Mouse (Mus musculus) C2C12 (cell line): ENCODE measurements around the gene Dlgap5. TPM values are rescaled to one million over a fixed set of nuclear protein-coding genes. Genes with fewer than 3 reads are reported as not detected.

Experiments used
- H3K27me3 ChIP-seq: one replicate; pipeline ENCODE4 v1.6.1; 2011; ENCODE audit not compliant: control insufficient read depth, insufficient read depth, insufficient read length
- H3K36me3 ChIP-seq: one replicate; pipeline ENCODE4 v1.6.1; 2011; ENCODE audit not compliant: control insufficient read depth, insufficient read depth
- H3K4me3 ChIP-seq: one replicate; pipeline ENCODE4 v1.5.1; 2011; ENCODE audit warnings: mild to moderate bottlenecking, control low read depth; ENCODE audit not compliant: poor library complexity, insufficient read depth, severe bottlenecking
- H3K79me2 ChIP-seq: one replicate; pipeline ENCODE4 v1.6.1; 2011; ENCODE audit not compliant: control insufficient read depth, insufficient read depth
- H3K79me3 ChIP-seq: one replicate; pipeline ENCODE4 v1.6.1; 2011; ENCODE audit warnings: low read depth, control low read depth
- H3ac ChIP-seq: one replicate; pipeline ENCODE3; 2011; ENCODE audit warnings: low read depth; ENCODE audit not compliant: control insufficient read depth, insufficient read length
- CEBPB ChIP-seq: IDR thresholded peaks from one replicate; pipeline ENCODE4 v1.6.1; 2011; ENCODE audit warnings: low read depth, mild to moderate bottlenecking, control low read depth, moderate library complexity
- CTCF ChIP-seq: IDR thresholded peaks from one replicate; pipeline ENCODE4 v1.5.1; 2011; ENCODE audit not compliant: control insufficient read depth, insufficient read depth, insufficient read length
- FOSL1 ChIP-seq: IDR thresholded peaks from one replicate; pipeline ENCODE4 v1.8.0; 2011; ENCODE audit warnings: mild to moderate bottlenecking, low read length; ENCODE audit not compliant: poor library complexity, insufficient read depth, severe bottlenecking
- MAX ChIP-seq: IDR thresholded peaks from one replicate; pipeline ENCODE4 v1.6.1; 2011; ENCODE audit warnings: mild to moderate bottlenecking, control low read depth
- MYOD1 ChIP-seq: IDR thresholded peaks from one replicate; pipeline ENCODE4 v1.6.1; 2011; ENCODE audit warnings: low read depth; ENCODE audit not compliant: control insufficient read depth, insufficient read length
- MYOG ChIP-seq: IDR thresholded peaks from one replicate; pipeline ENCODE4 v1.6.1; 2011; ENCODE audit not compliant: control insufficient read depth, insufficient read length; ENCODE audit errors: extremely low read depth
- USF1 ChIP-seq: IDR thresholded peaks from one replicate; pipeline ENCODE4 v1.6.1; 2011; ENCODE audit warnings: low read depth, mild to moderate bottlenecking, control low read depth, moderate library complexity
- polyA plus RNA-seq: library from polyadenylated mRNA; unstranded; fragments of >200 nt; fragmentation: generic; extraction: Trizol; gene quantifications from one replicate; pipeline ENCODE4 v1.2.1, GENCODE M21; 2012; ENCODE audit warnings: missing spikeins

Dlgap5 gene
- polyA plus RNA-seq, 1 experiment = 34.2 TPM

DNA sequence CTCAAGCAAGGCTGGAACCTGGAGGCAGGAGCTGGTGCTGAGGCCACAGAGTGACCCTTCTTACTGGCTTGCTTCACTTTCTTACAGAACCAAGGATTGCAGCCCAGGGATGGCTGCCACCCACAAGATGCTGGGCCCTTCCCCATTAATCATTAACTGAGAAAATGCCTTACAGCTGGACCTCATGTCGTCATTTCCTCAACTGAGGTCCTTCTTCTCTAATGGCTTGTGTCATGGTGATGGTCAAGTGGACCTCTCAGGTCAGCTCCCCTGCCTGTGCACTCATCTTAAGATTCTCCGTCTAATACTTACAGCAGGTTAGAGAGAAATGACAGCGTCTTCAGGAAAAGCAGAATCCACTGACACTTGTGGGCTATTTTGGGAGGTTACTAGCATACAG, 861 bp downstream of the Dlgap5 start:
- no peak for TF ChIP-seq CEBPB
- no peak for TF ChIP-seq USF1
- no peak for TF ChIP-seq MAX
- no peak for TF ChIP-seq MYOG
- no peak for TF ChIP-seq CTCF
- peaks cover 17% of the 10 kb centered on the region for H3K79me3 ChIP-seq

DNA sequence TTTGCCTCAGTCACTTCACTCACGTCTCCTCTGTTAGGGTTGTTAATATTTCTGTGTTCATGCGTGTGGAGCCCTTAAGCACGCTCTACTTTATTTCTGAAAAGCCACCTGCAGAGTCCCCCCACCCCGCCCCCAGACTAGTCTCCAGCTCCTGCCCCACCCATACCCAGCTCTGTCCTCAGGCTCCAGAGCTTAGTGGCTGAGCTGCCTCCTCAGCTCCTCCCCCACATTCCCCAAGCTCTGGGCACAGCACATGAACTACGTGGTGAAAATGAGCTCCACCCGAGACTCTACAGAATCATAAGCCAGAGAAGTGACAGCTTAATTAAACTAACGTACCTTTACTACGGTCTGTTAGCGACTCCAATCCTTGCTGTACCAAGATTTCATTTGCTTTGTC, 12.2 kb downstream of the Dlgap5 start:
- Histone ChIP-seq H3K36me3 (peaks cover 78% of the 10 kb centered on the region), H3ac (no peak overlapping the region), H3K79me3 (no peaks in the 10 kb centered on the region), H3K27me3 (no peaks in the 10 kb centered on the region), H3K4me3 (no peak overlapping the region), H3K79me2 (no peaks in the 10 kb centered on the region)
- TF ChIP-seq USF1 (no peak), CEBPB (no peak), CTCF (no peak)

More for the DNA sequence above, 861 bp downstream of the Dlgap5 start:
- Histone ChIP-seq H3K79me2 (peaks cover 33% of the 10 kb centered on the region), H3K4me3 (peak overlapping the region; percentile 61), H3K36me3 (peaks cover 43% of the 10 kb centered on the region), H3ac (peak overlapping the region; percentile 35), H3K27me3 (no peaks in the 10 kb centered on the region)

DNA sequence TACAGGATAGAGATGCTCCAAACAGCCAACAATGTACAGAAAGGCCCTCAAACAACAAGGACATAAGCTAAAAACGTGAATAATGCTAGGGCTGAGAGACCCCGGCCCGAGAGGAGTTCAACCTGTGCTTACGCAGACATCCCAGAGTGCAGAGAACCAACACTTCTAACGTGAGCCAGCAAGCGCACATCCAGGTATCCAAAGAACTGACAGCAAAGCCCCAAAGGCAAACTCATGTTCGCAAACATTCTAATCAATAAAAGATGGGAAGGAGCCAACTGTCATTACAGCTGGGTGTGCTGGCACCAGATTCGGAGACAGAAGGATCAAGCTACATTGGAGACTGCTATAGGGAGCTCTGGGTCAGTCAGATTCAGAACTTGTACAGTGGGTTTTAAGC, 15.5 kb downstream of the Dlgap5 start:
- no peaks in the 10 kb centered on the region for H3K27me3 ChIP-seq
- H3K36me3 ChIP-seq = peaks cover 76% of the 10 kb centered on the region
- no peak for TF ChIP-seq MAX
- TF ChIP-seq MYOG = no peak
- TF ChIP-seq CTCF = no peak
- no peak for TF ChIP-seq USF1
- no peak for TF ChIP-seq CEBPB
- TF ChIP-seq FOSL1 = no peak
- TF ChIP-seq MYOD1 = no peak
- H3K79me2 ChIP-seq = no peaks in the 10 kb centered on the region
- H3K4me3 ChIP-seq = no peak overlapping the region
- H3K79me3 ChIP-seq = no peaks in the 10 kb centered on the region
- H3ac ChIP-seq = no peak overlapping the region

DNA sequence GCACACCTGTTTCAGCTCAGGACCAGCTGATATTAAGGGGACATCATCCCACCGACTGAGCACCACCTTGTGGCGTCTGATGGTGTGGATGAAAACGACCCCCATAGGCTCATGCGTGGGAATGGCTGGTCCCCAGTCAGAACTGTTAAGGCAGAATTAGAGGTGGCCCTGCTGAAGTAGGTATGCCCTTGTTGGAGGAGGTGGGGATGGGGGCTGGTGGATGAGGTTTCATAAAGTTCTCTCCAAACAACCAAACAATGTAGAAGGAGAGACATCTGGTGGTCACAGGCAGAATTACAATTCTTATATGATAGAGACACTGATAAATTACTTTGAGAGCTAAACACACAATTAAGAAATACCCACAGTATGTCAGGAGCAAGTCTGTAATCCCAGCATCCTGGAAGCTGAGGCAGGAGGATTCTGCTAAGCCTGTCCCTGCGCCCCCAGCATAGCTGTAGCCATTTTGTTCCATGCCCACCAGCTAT, 22.0 kb downstream of the Dlgap5 start:
- Histone ChIP-seq H3K79me3 (no peaks in the 10 kb centered on the region), H3K36me3 (peaks cover 89% of the 10 kb centered on the region), H3K79me2 (no peaks in the 10 kb centered on the region), H3K4me3 (no peak overlapping the region), H3K27me3 (no peaks in the 10 kb centered on the region), H3ac (no peak overlapping the region)
- no peak for TF ChIP-seq FOSL1
- TF ChIP-seq MYOD1 = no peak
- TF ChIP-seq MAX = no peak
- TF ChIP-seq CTCF = no peak

DNA sequence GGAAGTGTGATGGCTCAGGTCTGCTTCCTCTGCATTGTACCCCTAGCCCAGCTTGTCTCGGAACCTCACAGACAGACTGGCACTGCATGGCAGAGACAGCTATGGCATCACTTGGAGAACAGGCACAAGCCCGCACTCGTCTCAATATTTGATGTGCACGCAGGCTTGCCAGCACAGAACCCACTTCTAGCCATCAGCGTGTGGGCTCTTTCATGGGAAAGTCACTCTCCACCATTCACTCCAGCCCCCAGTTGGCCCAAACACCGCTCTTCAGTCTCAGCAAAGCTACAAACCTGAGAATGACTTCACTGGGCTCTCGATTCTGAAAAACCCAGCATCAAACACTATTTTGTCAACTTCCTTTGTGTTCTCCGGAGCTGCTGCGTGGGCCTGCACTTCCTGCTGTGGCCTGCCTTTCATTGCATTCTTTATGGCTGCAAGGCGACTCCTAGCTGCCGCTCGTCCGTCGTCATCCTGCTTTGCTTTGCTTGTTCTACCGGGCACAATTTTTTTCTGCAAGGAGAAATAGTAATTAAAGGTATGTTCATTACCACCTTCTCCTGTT, 22.7 kb downstream of the Dlgap5 start:
- TF ChIP-seq CTCF (no peak), USF1 (no peak), MYOD1 (no peak), FOSL1 (no peak)
- no peaks in the 10 kb centered on the region for H3K79me3 ChIP-seq
- H3K27me3 ChIP-seq = no peaks in the 10 kb centered on the region
- H3K4me3 ChIP-seq = no peak overlapping the region
- H3ac ChIP-seq = no peak overlapping the region
- H3K79me2 ChIP-seq = no peaks in the 10 kb centered on the region
- peaks cover 90% of the 10 kb centered on the region for H3K36me3 ChIP-seq

DNA sequence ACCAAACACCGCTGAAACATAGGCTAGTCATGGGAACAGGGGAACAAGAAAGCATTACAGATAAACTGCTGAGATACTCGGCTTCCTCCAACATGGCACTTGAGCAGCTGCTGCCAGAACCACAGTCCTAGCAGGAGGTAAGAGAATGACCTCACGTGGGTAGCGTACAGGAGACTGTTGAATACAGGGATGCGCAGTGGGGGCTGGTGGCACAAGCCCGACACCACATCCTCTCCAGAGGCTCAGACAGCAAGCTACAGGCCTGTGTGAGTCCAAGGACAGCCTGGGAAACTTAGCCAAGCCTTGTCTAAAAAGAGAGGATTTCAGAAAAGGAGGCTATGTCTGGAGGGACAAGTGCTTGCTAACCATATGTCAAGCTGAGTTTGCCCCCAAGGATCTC, 23.2 kb downstream of the Dlgap5 start:
- Histone ChIP-seq H3K79me2 (no peaks in the 10 kb centered on the region), H3ac (no peak overlapping the region), H3K27me3 (no peaks in the 10 kb centered on the region), H3K36me3 (peaks cover 90% of the 10 kb centered on the region), H3K4me3 (no peak overlapping the region), H3K79me3 (no peaks in the 10 kb centered on the region)
- TF ChIP-seq CTCF (no peak), FOSL1 (no peak), USF1 (no peak), MYOG (no peak), MYOD1 (no peak), MAX (no peak), CEBPB (no peak)
